Mouse (Mus musculus) granulocyte monocyte progenitor cell, adult 5-6 weeks (primary cell): Measurements from ENCODE around the gene Abca14. TPM values are rescaled to one million over a fixed set of nuclear protein-coding genes. Genes with fewer than 3 reads are reported as not detected.
"Not testable (repeated sequence)": the region's sequence is repeated elsewhere in the genome, so short reads cannot be mapped to it uniquely, and the experiment has no call there.

Source experiments
- ATAC-seq: replicated peaks from 2 replicates; pipeline ENCODE4 v1.8.0; 2016; ENCODE audit warnings: mild to moderate bottlenecking, moderate TSS enrichment, inconsistent platforms; ENCODE audit not compliant: poor library complexity, severe bottlenecking
- total RNA-seq, 2 experiments: library from RNA; stranded (forward) in 1 of 2; stranded (reverse) in 1 of 2; fragments of 200-712, 200-1000 nt in 1 of 2; fragments of >200 nt in 1 of 2; fragmentation: Nextera tagmentation in 1 of 2; gene quantifications; 2 replicates each; pipeline ENCODE4 v1.2.3; 2014 to 2017

Gene Abca14
- total RNA-seq, 2 experiments from 2014 or later, result not detected

DNA sequence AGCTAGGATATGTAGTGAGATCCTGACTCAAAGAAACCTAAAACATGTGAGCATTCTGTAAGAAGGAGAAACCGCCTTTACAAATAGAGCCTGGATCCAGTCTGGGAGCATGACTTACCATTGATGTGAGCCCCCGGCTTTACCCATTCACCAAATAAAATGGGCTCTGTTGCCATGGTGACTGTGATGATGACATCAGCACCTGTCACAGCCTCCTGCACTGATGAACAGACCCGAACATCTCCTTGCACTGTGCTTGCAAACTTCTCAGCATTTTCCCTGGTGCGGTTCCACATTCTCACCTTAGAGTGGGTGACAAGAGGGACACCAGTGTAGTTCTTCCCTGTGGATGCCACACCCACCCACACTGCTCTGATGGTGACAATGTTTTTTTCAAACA, 8.6 kb upstream of the Abca14 start:
- ATAC-seq, result no peak

GRCm38 (mm10) chr7:120201231-120201744, 2.5 kb upstream of the Abca14 start:
- ATAC-seq, result no peak

DNA sequence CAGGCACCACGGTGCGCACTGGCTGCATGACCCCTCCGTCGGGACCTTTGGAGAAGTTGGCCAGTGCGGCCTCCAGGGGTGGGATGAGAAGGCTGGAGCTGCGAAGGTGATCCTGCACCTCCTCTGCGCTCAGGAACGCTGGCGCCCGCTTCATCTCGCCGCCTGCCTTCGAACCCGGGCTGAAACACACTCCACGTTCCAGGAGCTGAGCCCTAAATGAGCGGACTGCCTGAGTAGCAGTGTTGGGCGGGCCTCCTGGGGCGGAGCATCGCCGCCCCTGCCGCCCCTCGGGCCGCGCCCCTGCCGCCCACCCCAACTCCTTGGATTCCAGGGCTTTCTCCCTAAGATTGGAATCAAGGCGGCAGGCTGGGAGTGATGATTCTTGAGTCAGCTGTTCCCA, 2.0 kb upstream of the Abca14 start, which contains the start of gene Crym:
Crym (minus strand) TSS at position 341 of the 400 bp plus-strand sequence.
- ATAC-seq, result no peak

GRCm38 (mm10) chr7:120205989-120206388, 2.2 kb downstream of the Abca14 start:
- peak; percentile 41 for ATAC-seq

GRCm38 (mm10) chr7:120228541-120228940, 24.8 kb downstream of the Abca14 start:
- no peak for ATAC-seq

- no peak for ATAC-seq
Observed at GRCm38 (mm10) chr7:120241092-120241491, 37.3 kb downstream of the Abca14 start.

GRCm38 (mm10) chr7:120271135-120271991, 67.6 kb downstream of the Abca14 start:
- ATAC-seq, result no peak

DNA sequence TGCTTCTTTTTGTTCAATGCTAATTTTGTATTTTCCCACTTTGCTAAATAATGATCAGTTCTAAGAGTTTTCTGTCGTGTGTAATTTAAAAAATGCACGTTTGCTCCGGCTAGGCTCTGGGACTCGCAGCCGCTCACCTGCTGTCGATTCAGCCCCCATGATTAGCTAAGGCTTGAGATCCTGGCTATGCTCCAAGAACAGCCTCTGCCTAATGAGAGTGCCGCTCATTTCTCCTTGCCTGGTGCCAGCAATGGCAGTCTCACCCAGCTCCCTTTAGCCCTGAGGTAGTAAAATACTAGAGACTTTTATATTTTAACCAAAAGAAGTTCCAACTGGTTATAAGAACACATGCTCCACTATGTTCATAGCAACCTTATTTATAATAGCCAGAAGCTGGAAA, 68.3 kb downstream of the Abca14 start:
- ATAC-seq, result no peak

DNA sequence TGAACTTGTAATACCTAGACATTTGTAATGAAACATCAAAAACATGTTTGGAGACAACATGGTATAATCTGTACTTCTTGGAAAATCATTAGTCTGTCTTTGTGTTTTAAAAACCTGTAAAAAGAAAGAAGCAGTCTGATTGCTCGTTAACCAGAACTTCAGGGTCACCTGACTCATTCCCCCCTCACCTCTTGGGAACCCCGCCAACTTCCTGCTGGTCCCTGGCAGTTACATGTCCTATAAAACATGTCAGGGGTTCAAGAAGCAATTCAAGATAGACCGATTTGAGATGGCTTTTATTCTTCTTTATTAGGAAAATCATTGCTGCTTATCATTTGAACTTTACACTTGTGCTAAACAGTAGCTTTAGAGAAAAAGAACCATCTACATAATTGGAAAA, 81.5 kb downstream of the Abca14 start:
- ATAC-seq, result no peak

DNA sequence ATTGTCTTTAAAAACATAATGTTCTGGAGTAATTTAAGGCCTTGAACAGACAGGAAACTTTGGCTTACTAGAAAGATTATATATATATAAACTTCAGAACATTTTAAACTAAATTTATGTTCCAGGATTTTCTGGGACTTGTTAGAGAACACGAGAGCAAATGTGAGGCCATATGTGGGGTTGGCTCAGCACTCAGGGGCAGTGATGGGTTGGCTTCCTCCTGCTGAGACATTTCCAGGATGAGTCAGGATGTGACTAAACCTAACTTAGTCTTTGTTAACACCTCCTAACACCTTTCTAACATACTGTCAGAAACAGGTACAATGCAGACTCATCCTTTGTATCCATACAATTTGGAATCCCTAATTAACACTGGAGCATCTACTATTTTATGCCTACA, 112.3 kb downstream of the Abca14 start:
- no peak for ATAC-seq

DNA sequence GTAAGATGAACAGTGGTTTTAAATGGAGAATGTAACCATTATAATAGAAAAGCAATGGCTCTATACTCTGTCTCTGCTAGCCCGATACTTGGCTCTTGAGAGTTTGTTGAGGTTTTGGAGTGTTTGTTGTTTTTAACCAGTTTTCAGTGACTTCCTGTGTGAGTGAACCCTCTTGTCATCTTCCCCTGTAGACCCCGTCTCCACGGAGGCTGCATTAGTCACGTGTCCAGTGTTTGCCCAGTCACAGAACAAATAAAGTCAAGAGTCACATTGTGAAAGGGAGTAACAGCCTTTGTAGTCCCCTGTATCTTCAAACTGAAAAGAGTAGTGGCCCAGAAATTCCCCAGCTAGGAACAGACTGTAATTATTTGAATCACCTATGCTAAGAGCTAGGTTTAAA, 119.2 kb downstream of the Abca14 start:
- no peak for ATAC-seq

GRCm38 (mm10) chr7:120325911-120326310, 122.2 kb downstream of the Abca14 start:
- not testable (repeated sequence) for ATAC-seq

DNA sequence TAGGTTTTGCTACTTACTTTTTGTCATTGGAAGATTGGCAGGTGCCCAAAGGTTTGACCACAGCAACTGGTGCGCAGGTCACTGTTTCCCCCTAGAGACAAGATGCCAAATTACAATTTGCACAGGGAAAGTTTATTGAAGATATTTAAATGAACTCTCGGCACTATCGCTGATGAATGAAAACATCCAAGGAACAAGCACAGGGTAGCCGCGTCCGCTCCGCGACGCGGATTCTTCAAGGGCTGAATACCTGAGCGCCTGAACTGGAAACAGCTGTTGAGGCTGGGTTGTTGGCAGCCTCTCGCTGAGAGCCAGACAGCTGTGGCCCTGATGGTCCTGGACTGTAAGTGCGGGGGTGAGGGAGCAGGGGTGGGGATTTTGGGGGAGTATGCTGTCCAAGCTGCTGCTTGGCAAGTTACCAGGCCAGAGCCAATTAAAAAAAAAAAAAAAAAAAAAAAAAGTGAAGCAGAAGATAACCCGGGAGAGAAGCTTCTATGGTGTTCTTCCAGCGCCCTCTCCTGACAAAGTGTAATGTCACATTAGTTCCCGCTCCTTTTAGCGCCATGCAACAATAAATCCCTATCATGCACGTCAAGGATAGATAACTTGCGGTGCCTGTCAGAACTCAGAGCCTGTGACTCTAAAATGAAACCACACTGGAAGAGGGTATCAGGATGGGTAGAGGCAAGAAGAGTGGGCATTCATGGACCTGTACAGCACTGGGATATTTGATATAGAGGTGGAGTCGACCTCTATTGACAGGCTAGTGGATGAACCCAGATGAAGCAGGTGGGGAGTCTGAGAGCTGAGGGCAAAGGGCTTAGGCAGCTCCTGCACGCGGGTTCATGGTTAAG, 123.7 kb downstream of the Abca14 start:
- no peak for ATAC-seq

- no peak for ATAC-seq
Observed at GRCm38 (mm10) chr7:120328087-120328793, 124.5 kb downstream of the Abca14 start, which contains the start of gene Abca15. Gene Abca15, plus strand, starts transcription at chr7:120328670.

GRCm38 (mm10) chr7:120361159-120361558, 157.4 kb downstream of the Abca14 start:
- ATAC-seq, result no peak

Other genes with a start within 250 kb of the Abca14 start
- not detected in 2 replicates for gene Dnah3, start 108.7 kb upstream of the Abca14 start, total RNA-seq (2014; fragmentation: Nextera tagmentation)
- gene Dnah3, start 108.7 kb upstream of the Abca14 start, total RNA-seq (2017), result not detected in 2 replicates
- gene Tmem159, start 101.6 kb upstream of the Abca14 start, total RNA-seq (2014; fragmentation: Nextera tagmentation), result 4.7 and 14.4 TPM in 2 replicates
- 7.7 and 7.8 TPM in 2 replicates for gene Tmem159, start 101.6 kb upstream of the Abca14 start, total RNA-seq (2017)
- gene Zp2, start 58.7 kb upstream of the Abca14 start, total RNA-seq (2014; fragmentation: Nextera tagmentation), result not detected in 2 replicates
- not detected in 2 replicates for gene Zp2, start 58.7 kb upstream of the Abca14 start, total RNA-seq (2017)
- not detected in 2 replicates for gene Anks4b, start 30.1 kb upstream of the Abca14 start, total RNA-seq (2014; fragmentation: Nextera tagmentation)
- gene Anks4b, start 30.1 kb upstream of the Abca14 start, total RNA-seq (2017), result not detected in 2 replicates
- not detected in 2 replicates for gene Crym, start 1.9 kb upstream of the Abca14 start, total RNA-seq (2014; fragmentation: Nextera tagmentation)
- gene Crym, start 1.9 kb upstream of the Abca14 start, total RNA-seq (2017), result not detected in 2 replicates
- gene Abca15, start 124.7 kb downstream of the Abca14 start, total RNA-seq (2014; fragmentation: Nextera tagmentation), result not detected in 2 replicates
- gene Abca15, start 124.7 kb downstream of the Abca14 start, total RNA-seq (2017), result not detected in 2 replicates
- not detected in 2 replicates for gene Abca16, start 205.7 kb downstream of the Abca14 start, total RNA-seq (2014; fragmentation: Nextera tagmentation)
- gene Abca16, start 205.7 kb downstream of the Abca14 start, total RNA-seq (2017), result not detected in 2 replicates